Mouse (Mus musculus) lung, postnatal 0 days (tissue): ENCODE results near the gene Agtpbp1. TPM values are rescaled to one million over a fixed set of nuclear protein-coding genes. Genes with fewer than 3 reads are reported as not detected.
"Not testable (repeated sequence)": the region's sequence is repeated elsewhere in the genome, so short reads cannot be mapped to it uniquely, and the experiment has no call there.

Experiments
- ATAC-seq: fragments of 200-750 bp; cut with Nextera tagmentation; 2 replicates; pipeline ENCODE4 v1.8.0; 2017; ENCODE audit warnings: moderate library complexity
- DNase-seq: peaks from one replicate; pipeline ENCODE4 v3.0.0-alpha.2; 2016; ENCODE audit warnings: low spot score
- H3K27ac ChIP-seq: fragments of 300-500 bp; sonication (generic); 2 replicates; pipeline ENCODE4 v1.5.1; 2014; ENCODE audit warnings: antibody characterized with exemption, mild to moderate bottlenecking, low read length, mixed read lengths
- H3K27me3 ChIP-seq: fragments of 300-500 bp; sonication (generic); replicated peaks from 2 replicates; pipeline ENCODE4 v1.6.1; 2014; ENCODE audit warnings: low read length, mixed read lengths; ENCODE audit not compliant: insufficient read depth
- H3K36me3 ChIP-seq: fragments of 300-500 bp; sonication (generic); 2 replicates; pipeline ENCODE4 v1.6.1; 2014; ENCODE audit warnings: low read length, mixed read lengths; ENCODE audit not compliant: insufficient read depth
- H3K4me1 ChIP-seq: fragments of 300-500 bp; sonication (generic); 2 replicates; pipeline ENCODE4 v1.6.1; 2014; ENCODE audit warnings: antibody characterized with exemption, low read depth, low read length, mixed read lengths; ENCODE audit not compliant: insufficient read depth
- H3K4me2 ChIP-seq: fragments of 300-500 bp; sonication (generic); replicated peaks from 2 replicates; pipeline ENCODE4 v1.6.1; 2014; ENCODE audit warnings: low read depth, mild to moderate bottlenecking, low read length, moderate library complexity, mixed read lengths
- H3K4me3 ChIP-seq: fragments of 300-500 bp; sonication (generic); 2 replicates; pipeline ENCODE4 v1.5.1; 2014; ENCODE audit warnings: low read depth, low read length
- H3K9ac ChIP-seq: fragments of 300-500 bp; sonication (generic); replicated peaks from 2 replicates; pipeline ENCODE4 v1.6.1; 2014; ENCODE audit warnings: low read depth, mild to moderate bottlenecking
- H3K9me3 ChIP-seq: fragments of 300-500 bp; sonication (generic); 2 replicates; pipeline ENCODE4 v1.6.1; 2016; ENCODE audit warnings: low read length, mixed read lengths
- CTCF ChIP-seq: IDR thresholded peaks from 2 replicates; pipeline ENCODE4 v1.5.1; 2016; ENCODE audit warnings: antibody characterized with exemption, mild to moderate bottlenecking
- EP300 ChIP-seq: IDR thresholded peaks from 2 replicates; pipeline ENCODE4 v1.6.1; 2016; ENCODE audit warnings: antibody characterized with exemption, mild to moderate bottlenecking, control low read depth
- WGBS: fragments of 180-500 bp; shearing (Covaris S2); extraction: QIAGEN DNeasy Blood & Tissue Kit; methylation state at CpG from one replicate; pipeline ENCODE4 v1.1.7; 2014; 5-methylcytosine and 5-hydroxymethylcytosine counted together
- polyA plus RNA-seq: library from polyadenylated mRNA; unstranded; fragments of >200 nt; fragmentation: Nextera tagmentation; extraction: Ambion mirVana; gene quantifications from 2 replicates; pipeline ENCODE4 v1.2.1, GENCODE M21; 2015

The Agtpbp1 gene
- polyA plus RNA-seq, 1 experiment from 2014 or later, result 14.1 TPM

- DNase-seq, result no peak
- no peak for TF ChIP-seq CTCF
- TF ChIP-seq EP300, result no peak
- Histone ChIP-seq H3K36me3 (peaks cover 35% of the 10 kb centered on the region), H3K9me3 (no peaks in the 10 kb centered on the region), H3K4me2 (no peak overlapping the region), H3K27me3 (no peaks in the 10 kb centered on the region), H3K27ac (no peak overlapping the region), H3K4me3 (no peak overlapping the region), H3K4me1 (no peaks in the 10 kb centered on the region), H3K9ac (no peak overlapping the region)
- 73% methylated on average over 10 of the region's 10 CpGs for WGBS
- no peak for ATAC-seq
Measured at GRCm38 (mm10) chr13:59605221-59605922, 20.3 kb upstream of the Agtpbp1 start.

GRCm38 (mm10) chr13:59604511-59604910 lies 19.5 kb upstream of the Agtpbp1 start:
- no peak for TF ChIP-seq CTCF
- no peak for TF ChIP-seq EP300
- H3K36me3 ChIP-seq, result peaks cover 36% of the 10 kb centered on the region

GRCm38 (mm10) chr13:59603096-59603495 lies 18.1 kb upstream of the Agtpbp1 start:
- Histone ChIP-seq H3K27ac (no peak overlapping the region), H3K9me3 (no peaks in the 10 kb centered on the region), H3K4me1 (no peaks in the 10 kb centered on the region), H3K9ac (no peak overlapping the region), H3K4me2 (no peak overlapping the region), H3K4me3 (no peak overlapping the region), H3K27me3 (no peaks in the 10 kb centered on the region), H3K36me3 (peaks cover 28% of the 10 kb centered on the region)
- WGBS, result 93% methylated on average over 5 of the region's 5 CpGs
- TF ChIP-seq CTCF (no peak), EP300 (no peak)
- DNase-seq (no peak), ATAC-seq (no peak)

More at GRCm38 (mm10) chr13:59604511-59604910, 19.5 kb upstream of the Agtpbp1 start:
- Histone ChIP-seq H3K9me3 (no peaks in the 10 kb centered on the region), H3K4me3 (no peak overlapping the region), H3K9ac (no peak overlapping the region), H3K27ac (no peak overlapping the region), H3K27me3 (no peaks in the 10 kb centered on the region), H3K4me1 (no peaks in the 10 kb centered on the region), H3K4me2 (no peak overlapping the region)
- ATAC-seq (no peak), DNase-seq (no peak)
- 88% methylated on average over 1 of the region's 1 CpGs for WGBS

GRCm38 (mm10) chr13:59592630-59593029 lies 7.6 kb upstream of the Agtpbp1 start:
- Histone ChIP-seq H3K4me2 (no peak overlapping the region), H3K27ac (no peak overlapping the region)
- TF ChIP-seq EP300 (no peak), CTCF (no peak)

GRCm38 (mm10) chr13:59592058-59592457 lies 7.0 kb upstream of the Agtpbp1 start:
- not testable (repeated sequence) for H3K4me1 ChIP-seq, H3K36me3 ChIP-seq, H3K9me3 ChIP-seq, H3K27me3 ChIP-seq, H3K4me2 ChIP-seq, H3K27ac ChIP-seq, H3K4me3 ChIP-seq, H3K9ac ChIP-seq, ATAC-seq, DNase-seq
- WGBS, result 94% methylated on average over 3 of the region's 3 CpGs

More at GRCm38 (mm10) chr13:59592630-59593029, 7.6 kb upstream of the Agtpbp1 start:
- H3K9me3 ChIP-seq, result no peaks in the 10 kb centered on the region
- ATAC-seq (no peak), DNase-seq (no peak)
- WGBS, result 88% methylated on average over 1 of the region's 1 CpGs
- H3K9ac ChIP-seq, result no peak overlapping the region
- H3K27me3 ChIP-seq, result no peaks in the 10 kb centered on the region
- no peak overlapping the region for H3K4me3 ChIP-seq
- H3K36me3 ChIP-seq, result peaks cover 6% of the 10 kb centered on the region; the same call in 1 of the 2 replicates
- H3K4me1 ChIP-seq, result no peaks in the 10 kb centered on the region

GRCm38 (mm10) chr13:59590691-59591090 lies 5.7 kb upstream of the Agtpbp1 start:
- H3K36me3 ChIP-seq, result peaks cover 6% of the 10 kb centered on the region; the same call in 1 of the 2 replicates
- no peaks in the 10 kb centered on the region for H3K9me3 ChIP-seq
- WGBS, result 91% methylated on average over 4 of the region's 4 CpGs
- H3K27me3 ChIP-seq, result no peaks in the 10 kb centered on the region
- no peak overlapping the region for H3K4me3 ChIP-seq
- TF ChIP-seq CTCF, result no peak
- no peak for TF ChIP-seq EP300
- no peak overlapping the region for H3K27ac ChIP-seq
- no peak overlapping the region for H3K4me2 ChIP-seq
- ATAC-seq (no peak), DNase-seq (no peak)
- H3K4me1 ChIP-seq, result no peaks in the 10 kb centered on the region
- no peak overlapping the region for H3K9ac ChIP-seq
